Mouse (Mus musculus) central nervous system, embryonic 11.5 days (tissue): Measurements from ENCODE around the gene Gm28038. TPM values are rescaled to one million over a fixed set of nuclear protein-coding genes. Genes with fewer than 3 reads are reported as not detected.

Source experiments
- polyA plus RNA-seq: library from polyadenylated mRNA; depleted of rRNA; stranded (reverse); fragments of >200 nt; gene quantifications from 2 replicates; pipeline ENCODE4 v1.2.3, GENCODE M21; 2012; rRNA removed

Gene Gm28038
- not detected in 2 replicates for polyA plus RNA-seq

GRCm38 (mm10) chr2:30280743-30281142, at the start of gene Gm28038:
Gene Gm28038, plus strand, starts transcription at chr2:30281043.

GRCm38 (mm10) chr2:30237199-30237880, 43.5 kb upstream of the Gm28038 start, which contains the start of gene Lrrc8a:
Gene Lrrc8a, plus strand, starts transcription at chr2:30237715.

GRCm38 (mm10) chr2:30240267-30240666, 40.6 kb upstream of the Gm28038 start, which contains the start of gene Gm28035:
Gene Gm28035, plus strand, starts transcription at chr2:30240567.

DNA sequence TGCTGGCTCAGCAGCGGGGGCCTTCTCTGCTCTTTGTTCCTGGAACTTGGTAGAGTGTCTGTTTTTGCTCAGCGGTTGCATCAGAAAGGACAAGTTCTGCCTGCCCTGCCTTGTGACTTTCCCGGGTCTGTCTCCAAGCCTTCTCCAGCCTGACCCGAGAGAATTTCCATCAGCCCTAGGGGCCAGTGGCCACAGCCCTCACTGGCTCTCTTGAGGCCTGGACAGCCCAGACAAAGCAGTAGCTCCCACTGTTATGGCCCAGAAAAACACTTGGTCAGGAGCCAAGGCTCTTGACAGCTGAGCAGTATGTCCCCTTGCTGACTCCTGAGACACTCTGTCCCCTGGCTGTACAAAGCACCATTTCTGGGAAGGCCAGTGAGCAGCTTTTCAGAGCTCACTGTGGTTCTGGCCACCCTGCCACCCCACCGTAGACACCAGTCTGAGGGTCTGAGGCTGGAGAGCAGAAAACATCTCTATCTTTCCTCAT, 15.0 kb upstream of the Gm28038 start, which contains the start of gene Phyhd1:
TSS of gene Phyhd1 (plus strand) at position 437 of the 487 bp plus-strand sequence.

DNA sequence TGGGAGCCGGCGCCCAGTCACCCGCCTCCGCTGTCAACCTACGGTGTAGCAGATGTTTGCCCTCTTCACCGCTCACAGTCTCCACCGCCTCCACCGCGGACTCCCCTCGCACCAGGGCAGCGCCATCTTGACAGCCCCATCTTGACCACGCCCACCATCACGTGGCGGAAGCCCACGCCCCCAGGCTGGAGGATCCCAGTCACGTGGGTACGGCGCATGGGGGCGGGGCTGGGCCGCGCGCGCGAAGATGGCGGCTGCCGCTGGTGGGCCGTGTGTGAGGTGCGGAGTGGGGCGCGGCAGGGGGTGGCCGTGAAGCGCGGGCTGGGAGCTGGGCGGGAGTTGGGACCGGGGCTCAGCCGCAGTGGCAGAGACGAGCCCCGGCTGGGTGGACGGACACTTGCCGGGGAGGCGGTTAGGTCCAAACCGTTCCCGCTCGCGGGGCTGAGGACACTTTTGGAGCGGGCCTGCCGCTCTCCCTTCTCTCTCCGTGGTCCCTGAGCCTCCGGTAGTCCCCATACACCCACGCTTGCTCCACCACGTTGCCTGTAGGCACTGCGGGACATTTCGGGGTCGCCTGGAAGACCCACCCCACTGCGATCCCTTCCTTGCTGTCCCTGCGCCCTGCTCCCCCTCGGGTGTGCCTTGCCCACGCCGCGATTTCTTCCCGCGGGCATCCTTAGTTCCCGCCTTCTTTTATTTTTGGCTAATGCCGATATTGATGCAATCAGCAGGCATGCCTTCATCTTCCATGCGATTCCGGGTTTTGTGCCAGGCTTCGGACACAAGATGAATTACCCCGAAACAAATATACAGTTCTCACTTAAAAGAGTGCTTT, 5.6 kb downstream of the Gm28038 start, which contains the start of the genes Dolk and Nup188:
TSS of gene Dolk (minus strand) at position 143 of the 835 bp plus-strand sequence.
TSS of gene Nup188 (plus strand) at position 206 of the 835 bp plus-strand sequence.

Other genes starting within 250 kb of the Gm28038 start
- 31.5 and 32.4 TPM in 2 replicates for gene Wdr34, start 232.2 kb upstream of the Gm28038 start, polyA plus RNA-seq
- gene Set, start 223.7 kb upstream of the Gm28038 start, polyA plus RNA-seq, result 683 and 2,388 TPM in 2 replicates
- 17.4 and 28.0 TPM in 2 replicates for gene Pkn3, start 203.4 kb upstream of the Gm28038 start, polyA plus RNA-seq
- 22.3 and 37.3 TPM in 2 replicates for gene Zdhhc12, start 187.4 kb upstream of the Gm28038 start, polyA plus RNA-seq
- 26.9 and 42.9 TPM in 2 replicates for gene Zer1, start 156.5 kb upstream of the Gm28038 start, polyA plus RNA-seq
- gene Tbc1d13, start 147.3 kb upstream of the Gm28038 start, polyA plus RNA-seq, result 43.4 and 48.1 TPM in 2 replicates
- gene Endog, start 109.5 kb upstream of the Gm28038 start, polyA plus RNA-seq, result 10.5 and 11.2 TPM in 2 replicates
- 59.2 and 60.5 TPM in 2 replicates for gene Spout1, start 102.6 kb upstream of the Gm28038 start, polyA plus RNA-seq
- 14.1 and 17.2 TPM in 2 replicates for gene Kyat1, start 75.2 kb upstream of the Gm28038 start, polyA plus RNA-seq
- 17.0 and 25.4 TPM in 2 replicates for gene Lrrc8a, start 43.3 kb upstream of the Gm28038 start, polyA plus RNA-seq
- 4.9 and 10.7 TPM in 2 replicates for gene Gm28035, start 40.5 kb upstream of the Gm28038 start, polyA plus RNA-seq
- gene Phyhd1, start 14.8 kb upstream of the Gm28038 start, polyA plus RNA-seq, result 7.4 and 9.1 TPM in 2 replicates
- gene Dolk, start 5.3 kb downstream of the Gm28038 start, polyA plus RNA-seq, result 8.1 and 10.7 TPM in 2 replicates
- 37.5 and 56.2 TPM in 2 replicates for gene Nup188, start 5.4 kb downstream of the Gm28038 start, polyA plus RNA-seq
- 98.2 and 111 TPM in 2 replicates for gene Sh3glb2, start 78.3 kb downstream of the Gm28038 start, polyA plus RNA-seq
- 30.4 and 37.9 TPM in 2 replicates for gene Miga2, start 83.2 kb downstream of the Gm28038 start, polyA plus RNA-seq
- gene Dolpp1, start 111.2 kb downstream of the Gm28038 start, polyA plus RNA-seq, result 31.9 and 49.0 TPM in 2 replicates
- 10.8 and 19.5 TPM in 2 replicates for gene Crat, start 134.8 kb downstream of the Gm28038 start, polyA plus RNA-seq
- gene Ptpa, start 135.0 kb downstream of the Gm28038 start, polyA plus RNA-seq, result 117 and 122 TPM in 2 replicates
- 17.8 and 26.3 TPM in 2 replicates for gene Ier5l, start 193.2 kb downstream of the Gm28038 start, polyA plus RNA-seq